Mouse (Mus musculus): Measurements from ENCODE around the gene Sipa1l3.

DNA sequence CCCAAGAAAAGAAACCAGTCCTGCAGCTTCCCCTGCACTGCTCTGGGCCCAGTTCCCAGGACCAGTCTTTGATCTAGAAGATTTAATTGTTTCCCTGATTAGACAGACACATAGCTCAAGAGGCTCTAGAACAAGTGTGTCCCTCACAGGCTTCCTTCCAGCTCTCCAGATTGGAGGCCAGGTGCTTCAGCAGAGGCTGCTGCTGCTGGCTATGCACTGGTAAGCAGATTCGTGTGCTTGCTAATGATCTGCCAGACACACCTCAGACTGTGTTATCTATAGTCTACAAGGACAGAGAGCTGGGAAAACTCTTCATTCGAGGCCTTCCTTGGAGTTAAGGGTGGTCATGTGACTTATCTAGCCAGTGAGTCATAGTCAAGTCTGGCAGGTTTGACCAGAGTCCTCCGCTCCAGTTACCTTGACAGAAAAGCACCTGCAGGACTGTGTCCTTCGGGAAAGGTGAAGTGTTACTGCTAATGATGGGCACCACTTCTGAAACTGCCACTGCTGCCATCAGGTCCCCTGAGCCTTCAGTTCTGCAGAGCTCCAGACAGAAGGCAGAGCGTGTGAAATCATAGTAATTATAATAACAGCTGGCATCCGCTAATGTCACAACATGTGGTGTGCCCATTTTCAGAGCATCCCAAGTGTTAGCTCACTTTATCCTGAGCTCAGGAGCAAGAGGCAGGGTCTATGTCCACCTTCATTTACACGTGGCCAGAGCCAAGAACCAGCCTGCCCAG, 48.7 kb downstream of the Sipa1l3 start:
- TF ChIP-seq CTCF (IDR thresholded peaks at IDR 0.05; ENCODE audit: low read depth) (no peak), EP300 (optimal IDR thresholded peaks at IDR 0.05) (no peak)

Measured in stomach, postnatal 0 days (tissue).